Mouse (Mus musculus) heart, postnatal 0 days (tissue): ENCODE measurements around the gene Trpc5. TPM values are rescaled to one million over a fixed set of nuclear protein-coding genes. Genes with fewer than 3 reads are reported as not detected.

ENCODE experiments used
- ATAC-seq: fragments of 200-750 bp; cut with Nextera tagmentation; 2 replicates; pipeline ENCODE4 v1.8.0; 2017; ENCODE audit warnings: low read depth, moderate number of reproducible peaks, moderate library complexity; ENCODE audit not compliant: insufficient read depth
- DNase-seq: peaks from one replicate; pipeline ENCODE4 v3.0.0-alpha.2; 2016; ENCODE audit warnings: low spot score
- H3K27ac ChIP-seq: fragments of 300-500 bp; sonication (generic); 2 replicates; pipeline ENCODE4 v1.5.1; 2014; ENCODE audit warnings: low read depth, mild to moderate bottlenecking
- H3K27me3 ChIP-seq: fragments of 300-500 bp; sonication (generic); 2 replicates; pipeline ENCODE4 v1.6.1; 2014; ENCODE audit warnings: low read length, mixed read lengths; ENCODE audit not compliant: control insufficient read depth, insufficient read depth
- H3K36me3 ChIP-seq: fragments of 300-500 bp; sonication (generic); replicated peaks from 2 replicates; pipeline ENCODE4 v1.6.1; 2014; ENCODE audit warnings: low read length, mixed read lengths; ENCODE audit not compliant: control insufficient read depth, insufficient read depth
- H3K4me1 ChIP-seq: fragments of 300-500 bp; sonication (generic); 2 replicates; pipeline ENCODE4 v1.6.1; 2014; ENCODE audit warnings: antibody characterized with exemption; ENCODE audit not compliant: control insufficient read depth, insufficient read depth
- H3K4me2 ChIP-seq: fragments of 300-500 bp; sonication (generic); 2 replicates; pipeline ENCODE4 v1.6.1; 2014; ENCODE audit warnings: low read depth, mild to moderate bottlenecking, low read length, moderate library complexity
- H3K4me3 ChIP-seq: fragments of 300-500 bp; sonication (generic); 2 replicates; pipeline ENCODE4 v1.5.1; 2014; ENCODE audit warnings: low read depth, low read length
- H3K9ac ChIP-seq: fragments of 300-500 bp; sonication (generic); replicated peaks from 2 replicates; pipeline ENCODE4 v1.6.1; 2014; ENCODE audit warnings: low read depth, low read length, mixed read lengths
- H3K9me3 ChIP-seq: fragments of 300-500 bp; sonication (generic); replicated peaks from 2 replicates; pipeline ENCODE4 v1.6.1; 2016; ENCODE audit warnings: low read length; ENCODE audit not compliant: control insufficient read depth
- CTCF ChIP-seq: IDR thresholded peaks from 2 replicates; pipeline ENCODE4 v1.5.1; 2016; ENCODE audit warnings: antibody characterized with exemption, control low read depth, low read depth
- EP300 ChIP-seq: IDR thresholded peaks from 2 replicates; pipeline ENCODE4 v1.6.1; 2016; ENCODE audit warnings: antibody characterized with exemption, low read depth
- WGBS: fragments of 180-500 bp; shearing (Covaris S2); extraction: QIAGEN DNeasy Blood & Tissue Kit; methylation state at CpG from one replicate; pipeline ENCODE4 v1.1.7; 2014; 5-methylcytosine and 5-hydroxymethylcytosine counted together
- polyA plus RNA-seq: library from polyadenylated mRNA; unstranded; fragments of >200 nt; fragmentation: Nextera tagmentation; extraction: Ambion mirVana; gene quantifications from 2 replicates; pipeline ENCODE4 v1.2.1, GENCODE M21; 2015
- total RNA-seq: library from RNA; depleted of rRNA; stranded (reverse); fragments of >200 nt; gene quantifications from 2 replicates; pipeline ENCODE4 v1.2.3, GENCODE M21; 2014; ENCODE audit warnings: low replicate concordance; rRNA removed

Gene Trpc5
- total and polyA plus RNA-seq, 2 experiments from 2014 or later = 0.11 TPM; not detected in 1

DNA sequence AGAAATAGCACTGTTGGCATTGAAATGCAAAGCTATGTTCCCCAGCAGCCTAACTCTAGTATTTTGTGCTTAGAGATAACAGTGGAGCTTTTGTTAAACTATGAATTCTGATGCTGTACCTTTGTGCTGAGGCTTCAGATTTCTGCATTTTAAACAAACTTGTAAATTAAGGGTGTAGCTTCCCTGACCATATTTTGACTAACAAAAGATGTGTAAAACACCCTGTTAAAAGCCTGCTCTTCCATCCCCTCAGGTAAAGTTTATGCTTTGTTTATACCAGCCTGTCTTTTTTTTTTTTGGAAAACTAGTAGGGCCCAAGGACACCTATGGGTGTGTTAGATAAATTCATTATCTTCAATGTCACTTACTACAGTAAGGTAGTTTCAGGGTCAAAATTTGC is 350.0 kb downstream of the Trpc5 start:
- no peak overlapping the region for H3K27ac ChIP-seq
- no peaks in the 10 kb centered on the region for H3K4me1 ChIP-seq
- H3K9ac ChIP-seq = no peak overlapping the region

GRCm38 (mm10) chrX:144335332-144336015 is 352.5 kb downstream of the Trpc5 start:
- Histone ChIP-seq H3K27me3 (no peaks in the 10 kb centered on the region), H3K4me2 (no peak overlapping the region), H3K36me3 (no peaks in the 10 kb centered on the region), H3K27ac (no peak overlapping the region), H3K9me3 (no peaks in the 10 kb centered on the region), H3K4me1 (no peaks in the 10 kb centered on the region), H3K9ac (no peak overlapping the region), H3K4me3 (no peak overlapping the region)
- DNase-seq = no peak
- WGBS = 66% methylated on average over 8 of the region's 8 CpGs
- ATAC-seq = no peak
- TF ChIP-seq EP300 (no peak), CTCF (no peak)

More for the DNA sequence above, 350.0 kb downstream of the Trpc5 start:
- Histone ChIP-seq H3K36me3 (no peaks in the 10 kb centered on the region), H3K4me3 (no peak overlapping the region), H3K9me3 (no peaks in the 10 kb centered on the region), H3K27me3 (no peaks in the 10 kb centered on the region), H3K4me2 (no peak overlapping the region)
- TF ChIP-seq EP300 (no peak), CTCF (no peak)
- DNase-seq (no peak), ATAC-seq (no peak)

Other genes with a start within 250 kb of the Trpc5 start
- gene Trpc5os, start 231.6 kb downstream of the Trpc5 start, total RNA-seq = 0.04 TPM in 1 of 2 replicates, not detected in the other
- 0.03 TPM in 1 of 2 replicates, not detected in the other for gene Trpc5os, start 231.6 kb downstream of the Trpc5 start, polyA plus RNA-seq
- gene Rtl4, start 727 bp upstream of the Trpc5 start, total RNA-seq = 0.15 TPM in 1 of 2 replicates, not detected in the other
- gene Rtl4, start 727 bp upstream of the Trpc5 start, polyA plus RNA-seq = 0.04 TPM in 2 replicates